Mouse (Mus musculus) liver, embryonic 14.5 days (tissue): ENCODE data around the gene Kif23. TPM values are rescaled to one million over a fixed set of nuclear protein-coding genes. Genes with fewer than 3 reads are reported as not detected.

Source experiments
- ATAC-seq: fragments of 200-750 bp; cut with Nextera tagmentation; 2 replicates; pipeline ENCODE4 v1.8.0; 2017; ENCODE audit warnings: moderate number of reproducible peaks, mild to moderate bottlenecking, moderate library complexity; ENCODE audit not compliant: insufficient read depth
- DNase-seq, 3 experiments: peaks; one replicate each; pipeline ENCODE4 v3.0.0-alpha.2; 2012 to 2013; ENCODE audit warnings: low read depth in 3 of 3, low spot score in 3 of 3
- H3K27ac ChIP-seq: fragments of 300-500 bp; sonication (generic); 2 replicates; pipeline ENCODE4 v1.5.1; 2014; ENCODE audit warnings: moderate library complexity, mild to moderate bottlenecking, control low read depth, inconsistent platforms
- H3K27me3 ChIP-seq: fragments of 300-500 bp; sonication (generic); 2 replicates; pipeline ENCODE4 v1.6.1; 2014; ENCODE audit warnings: mild to moderate bottlenecking, low read length, moderate library complexity; ENCODE audit not compliant: control insufficient read depth, insufficient read depth
- H3K36me3 ChIP-seq: fragments of 300-500 bp; sonication (generic); replicated peaks from 2 replicates; pipeline ENCODE4 v1.6.1; 2014; ENCODE audit warnings: low read depth; ENCODE audit not compliant: control insufficient read depth, insufficient read depth
- H3K4me1 ChIP-seq, 2 experiments: fragments of 200-500 bp in 1 of 2; fragments of 300-500 bp in 1 of 2; sonication (generic) in 1 of 2; replicated peaks; 2 replicates each; pipeline ENCODE4 v1.6.1; 2012 to 2014; ENCODE audit warnings: antibody characterized with exemption in 1 of 2, inconsistent platforms in 1 of 2, low read length in 1 of 2; ENCODE audit not compliant: control insufficient read depth in 2 of 2, insufficient read depth in 2 of 2
- H3K4me2 ChIP-seq: fragments of 300-500 bp; sonication (generic); 2 replicates; pipeline ENCODE4 v1.6.1; 2014; ENCODE audit warnings: low read depth, mild to moderate bottlenecking, control low read depth, moderate library complexity
- H3K4me3 ChIP-seq, 2 experiments: fragments of 200-500 bp in 1 of 2; fragments of 300-500 bp in 1 of 2; sonication (generic) in 1 of 2; 2 replicates each; pipeline ENCODE4 v1.5.1; 2012 to 2014; ENCODE audit warnings: low read depth in 2 of 2, low read length in 2 of 2, mild to moderate bottlenecking in 2 of 2, control low read depth in 1 of 2, inconsistent platforms in 1 of 2, moderate library complexity in 1 of 2; ENCODE audit not compliant: insufficient read depth in 1 of 2
- H3K9ac ChIP-seq: fragments of 300-500 bp; sonication (generic); replicated peaks from 2 replicates; pipeline ENCODE4 v1.6.1; 2014; ENCODE audit warnings: mild to moderate bottlenecking, control low read depth, moderate library complexity
- H3K9me3 ChIP-seq: fragments of 300-500 bp; sonication (generic); 2 replicates; pipeline ENCODE4 v1.6.1; 2016; ENCODE audit warnings: low read length, mixed read lengths; ENCODE audit not compliant: control insufficient read depth
- CTCF ChIP-seq: IDR thresholded peaks from 2 replicates; pipeline ENCODE4 v1.5.1; 2016; ENCODE audit warnings: antibody characterized with exemption, low read depth, control low read depth
- EP300 ChIP-seq: IDR thresholded peaks from 2 replicates; pipeline ENCODE4 v1.6.1; 2016; ENCODE audit warnings: antibody characterized with exemption, low read depth
- WGBS: fragments of 180-500 bp; shearing (Covaris S2); extraction: QIAGEN DNeasy Blood & Tissue Kit; methylation state at CpG from one replicate; pipeline ENCODE4 v1.1.7; 2014; ENCODE audit not compliant: insufficient replicate concordance; 5-methylcytosine and 5-hydroxymethylcytosine counted together
- polyA plus RNA-seq, 2 experiments: library from polyadenylated mRNA; depleted of rRNA in 1 of 2; stranded (reverse) in 1 of 2; unstranded in 1 of 2; fragments of >200 nt; fragmentation: Nextera tagmentation in 1 of 2; extraction: Ambion mirVana in 1 of 2; gene quantifications; 2 replicates each; pipeline versions ENCODE4 v1.2.1 to v1.2.3; 2012 to 2014

The Kif23 gene
- polyA plus RNA-seq, 2 experiments, result 44.3 to 68.8 TPM

DNA sequence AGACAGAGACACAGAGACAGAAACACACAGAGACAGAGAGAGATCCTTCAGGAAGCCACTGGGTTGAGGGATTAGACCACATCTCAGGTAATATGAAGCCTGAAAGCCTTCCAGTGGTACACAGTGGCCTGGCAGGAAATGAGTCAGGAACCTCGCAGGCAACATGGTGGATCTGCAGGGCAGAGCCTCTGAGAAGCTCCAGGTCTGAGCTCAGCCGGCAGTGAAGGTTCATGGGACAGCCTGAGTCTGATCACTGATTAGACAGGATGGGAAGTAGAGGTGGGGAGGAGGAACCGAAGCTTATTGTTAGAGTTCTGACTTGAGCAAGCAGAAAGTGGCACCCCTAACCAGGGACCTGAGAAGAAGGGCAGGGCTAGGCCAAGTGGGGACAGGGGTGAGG lies 24.5 kb upstream of the Kif23 start:
- H3K27me3 ChIP-seq, result no peaks in the 10 kb centered on the region
- no peaks in the 10 kb centered on the region for H3K4me1 ChIP-seq
- H3K4me2 ChIP-seq, result no peak overlapping the region
- H3K27ac ChIP-seq, result no peak overlapping the region
- ATAC-seq (no peak), DNase-seq (no peak)
- no peak overlapping the region for H3K9ac ChIP-seq
- TF ChIP-seq EP300, result no peak
- TF ChIP-seq CTCF, result no peak
- WGBS, result 11% methylated on average over 3 of the region's 3 CpGs
- H3K36me3 ChIP-seq, result no peaks in the 10 kb centered on the region
- H3K9me3 ChIP-seq, result no peaks in the 10 kb centered on the region
- H3K4me3 ChIP-seq, result no peak overlapping the region

DNA sequence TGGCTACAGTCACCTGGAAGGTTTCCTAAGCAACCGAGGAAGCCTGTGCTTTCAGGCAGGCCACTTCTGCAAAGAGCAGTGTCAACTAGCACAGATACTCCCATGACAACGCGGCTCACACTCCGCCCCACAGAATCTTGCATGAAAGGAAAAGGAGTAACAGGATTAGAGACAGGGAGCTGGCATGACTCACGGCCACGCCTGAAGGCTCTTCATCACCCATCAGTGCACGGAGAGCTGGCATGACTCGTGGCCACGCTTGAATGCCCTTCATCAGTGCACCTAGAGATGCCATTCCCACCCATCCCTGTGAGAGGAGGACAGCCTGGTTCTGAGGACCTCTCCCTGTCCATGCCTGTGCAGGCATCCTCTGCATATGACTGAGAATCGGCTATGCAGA lies 20.8 kb upstream of the Kif23 start:
- no peaks in the 10 kb centered on the region for H3K36me3 ChIP-seq
- ATAC-seq, result no peak
- no peak overlapping the region for H3K9ac ChIP-seq
- WGBS, result 65% methylated on average over 10 of the region's 10 CpGs
- peaks cover 0 to 12% of the 10 kb centered on the region in 2 experiments; a peak in 2 of 4 replicates for H3K4me1 ChIP-seq
- no peaks in the 10 kb centered on the region for H3K9me3 ChIP-seq
- H3K27me3 ChIP-seq, result no peaks in the 10 kb centered on the region
- no peak for TF ChIP-seq EP300
- no peak for TF ChIP-seq CTCF
- H3K27ac ChIP-seq, result no peak overlapping the region
- DNase-seq, result no peak
- H3K4me2 ChIP-seq, result no peak overlapping the region
- H3K4me3 ChIP-seq, result no peak overlapping the region

DNA sequence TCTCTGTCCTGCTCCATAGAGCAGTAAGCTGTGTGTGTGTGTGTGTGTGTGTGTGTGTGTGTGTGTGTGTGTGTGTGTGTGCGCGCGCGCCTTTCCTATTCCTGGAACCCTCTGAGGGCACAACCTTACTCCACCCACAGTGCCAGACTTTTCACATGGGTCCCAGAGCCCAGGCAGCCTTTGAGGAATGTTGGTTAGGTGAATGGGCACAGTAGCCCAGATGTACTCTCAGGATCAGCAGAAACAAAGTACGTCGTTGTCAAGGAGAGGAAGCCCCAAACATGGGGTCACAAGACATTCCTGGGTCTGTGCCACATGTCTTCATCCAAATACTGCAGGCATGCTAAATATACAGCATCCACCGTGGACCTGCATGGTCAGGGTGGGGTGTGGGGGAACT lies 19.4 kb upstream of the Kif23 start:
- WGBS, result 76% methylated on average over 7 of the region's 7 CpGs
- H3K9ac ChIP-seq, result no peak overlapping the region
- DNase-seq (no peak), ATAC-seq (no peak)
- no peaks in the 10 kb centered on the region for H3K27me3 ChIP-seq
- no peak overlapping the region for H3K4me2 ChIP-seq
- H3K27ac ChIP-seq, result no peak overlapping the region
- H3K4me3 ChIP-seq, result no peak overlapping the region
- TF ChIP-seq EP300, result no peak
- no peak for TF ChIP-seq CTCF
- peaks cover 0 to 15% of the 10 kb centered on the region in 2 experiments; a peak in 2 of 4 replicates for H3K4me1 ChIP-seq
- no peaks in the 10 kb centered on the region for H3K9me3 ChIP-seq
- no peaks in the 10 kb centered on the region for H3K36me3 ChIP-seq

DNA sequence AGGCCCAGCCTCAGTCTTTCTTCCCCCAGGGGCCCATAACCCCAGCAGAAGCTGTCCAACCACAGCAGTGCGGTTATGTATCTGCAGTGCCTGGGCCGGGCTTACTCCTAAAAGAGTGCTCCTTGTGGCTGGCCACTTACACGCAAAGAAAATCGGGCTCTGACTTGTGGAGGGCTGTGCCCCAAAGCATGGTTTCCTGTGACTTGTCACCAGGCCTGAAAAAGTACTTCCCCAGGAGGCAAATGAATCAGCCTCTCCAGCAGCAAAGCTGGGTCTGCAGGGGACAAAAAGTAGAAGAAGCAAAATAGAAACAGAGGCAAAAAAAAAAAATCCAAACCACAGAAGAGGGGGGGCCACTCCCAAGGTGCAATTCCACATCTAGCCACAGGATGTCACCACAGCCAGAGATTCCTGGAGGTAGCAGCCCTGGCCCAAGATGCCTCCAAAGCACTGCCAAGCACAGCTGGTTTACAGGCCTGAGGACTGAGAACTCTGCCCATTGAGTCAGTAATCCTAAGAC lies 18.9 kb upstream of the Kif23 start:
- ATAC-seq (no peak), DNase-seq (peak in 2 of 3 experiments; percentile 34 to 50)
- peaks cover 0 to 19% of the 10 kb centered on the region in 2 experiments; a peak in 2 of 4 replicates for H3K4me1 ChIP-seq
- H3K36me3 ChIP-seq, result no peaks in the 10 kb centered on the region
- H3K27me3 ChIP-seq, result no peaks in the 10 kb centered on the region
- no peak overlapping the region for H3K4me2 ChIP-seq
- TF ChIP-seq CTCF (peak; percentile 88), EP300 (no peak)
- H3K9ac ChIP-seq, result no peak overlapping the region
- no peak overlapping the region for H3K27ac ChIP-seq
- no peaks in the 10 kb centered on the region for H3K9me3 ChIP-seq
- WGBS, result 6% methylated on average over 4 of the region's 4 CpGs
- H3K4me3 ChIP-seq, result no peak overlapping the region

DNA sequence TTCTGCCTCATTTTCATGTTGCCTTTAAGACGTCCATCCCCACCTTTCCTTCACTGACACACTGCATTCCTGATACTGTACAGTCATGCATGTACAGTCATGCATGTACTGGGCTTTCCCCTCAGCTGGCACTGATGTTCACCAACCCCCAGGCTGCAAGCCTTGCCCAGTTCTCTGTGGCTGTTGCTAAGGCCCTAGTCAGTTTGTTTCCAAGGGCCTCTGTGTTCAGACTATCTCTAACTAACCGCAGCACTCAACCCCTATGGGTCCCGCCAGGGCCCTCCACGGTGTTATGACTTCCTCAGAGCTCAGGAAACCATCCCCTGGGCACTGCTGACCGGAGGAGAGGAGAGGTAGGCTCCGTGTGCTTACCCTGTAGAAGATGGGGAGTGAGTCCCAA lies 16.8 kb upstream of the Kif23 start:
- H3K9ac ChIP-seq, result no peak overlapping the region
- ATAC-seq (peak; percentile 23; the same call in 1 of the 2 replicates), DNase-seq (no peak)
- 33% methylated on average over 6 of the region's 6 CpGs for WGBS
- no peaks in the 10 kb centered on the region for H3K27me3 ChIP-seq
- TF ChIP-seq CTCF, result no peak
- TF ChIP-seq EP300, result no peak
- H3K36me3 ChIP-seq, result no peaks in the 10 kb centered on the region
- H3K4me3 ChIP-seq, result no peak overlapping the region
- no peak overlapping the region for H3K27ac ChIP-seq
- no peaks in the 10 kb centered on the region for H3K9me3 ChIP-seq
- no peak overlapping the region for H3K4me2 ChIP-seq
- peaks cover 0 to 21% of the 10 kb centered on the region in 2 experiments; a peak in 2 of 4 replicates for H3K4me1 ChIP-seq
